Mouse (Mus musculus) heart, adult 11 months (tissue): Measurements from ENCODE around the gene Map3k1.

Experiments used
- DNase-seq: peaks from one replicate; pipeline ENCODE4 v3.0.0; 2022

Map3k1 gene

DNA sequence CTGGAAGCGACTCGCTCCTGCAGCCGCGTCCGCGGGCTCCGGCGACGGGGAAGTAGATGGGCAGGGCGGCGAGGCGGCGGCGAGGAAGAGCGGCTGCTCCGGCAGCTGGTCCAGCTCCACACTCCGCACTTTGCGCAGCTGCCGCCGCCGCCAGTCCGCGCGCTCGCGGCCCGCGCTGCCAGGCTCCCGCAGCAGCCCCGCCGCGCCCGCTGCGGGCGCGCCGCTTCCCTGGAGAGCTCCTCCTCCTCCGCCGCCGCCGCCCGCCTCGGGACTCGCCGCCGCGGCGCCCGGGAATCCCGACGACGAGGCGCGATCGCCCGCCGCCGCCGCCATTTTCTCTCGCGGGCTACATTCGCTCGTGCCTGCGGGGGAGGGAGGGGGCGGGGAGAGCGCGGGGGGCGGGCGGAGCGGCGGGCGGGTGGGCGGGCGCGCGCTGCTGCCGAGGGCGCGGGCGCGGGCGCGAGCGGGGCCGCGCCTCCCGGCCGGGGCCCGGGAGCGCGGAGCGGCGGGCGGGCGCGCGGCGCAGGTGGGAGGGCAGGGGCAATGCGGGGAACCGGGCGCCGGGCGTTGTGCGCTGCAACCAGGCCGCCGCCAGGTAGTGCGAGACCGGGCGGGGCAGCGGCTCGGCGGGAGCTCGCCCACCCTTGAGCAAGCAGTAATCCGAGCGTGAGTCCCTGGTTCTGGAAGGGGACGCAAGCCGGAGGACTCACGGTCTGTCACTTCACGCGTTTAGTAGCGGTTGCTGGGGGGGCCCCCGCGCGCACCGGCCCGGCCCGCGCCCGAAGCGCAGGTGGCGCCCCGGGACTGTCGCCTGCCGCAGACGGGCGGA, at the start of gene Map3k1:
TSS of gene Map3k1 (minus strand) at position 357 of the 829 bp plus-strand sequence.
- peak; percentile 98 for DNase-seq

DNA sequence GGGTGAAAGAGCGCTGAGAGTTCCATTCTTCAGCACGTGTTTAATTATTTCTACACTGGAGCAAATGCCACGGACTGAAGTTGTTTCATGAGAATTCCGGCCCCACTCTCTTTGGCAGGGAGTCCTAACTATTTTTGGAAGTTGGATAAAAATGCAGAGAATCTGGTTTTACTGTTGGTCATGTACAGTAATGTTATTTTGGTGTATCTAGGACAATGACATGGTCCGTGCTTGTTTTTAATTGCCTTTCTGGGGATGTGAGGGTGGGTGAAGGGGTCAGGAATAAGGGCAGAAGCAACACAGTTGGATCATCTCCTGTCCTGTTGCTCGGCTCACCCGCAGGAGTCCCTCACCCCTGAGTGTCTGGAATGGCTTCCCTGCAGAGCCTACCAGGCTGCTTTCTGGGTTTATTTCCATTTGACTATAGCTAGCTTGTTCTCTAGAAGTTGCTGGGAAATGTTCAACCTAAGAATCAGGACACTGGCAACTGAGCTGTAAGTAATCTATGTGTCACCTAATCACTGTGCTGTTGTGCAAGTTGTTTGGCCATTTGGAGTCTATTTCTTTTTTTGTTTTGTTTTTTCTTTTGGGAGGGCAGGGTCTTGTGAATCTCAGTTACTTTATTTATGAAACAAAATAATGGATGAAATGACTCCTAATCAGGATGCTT, 48.1 kb upstream of the Map3k1 start:
- DNase-seq, result peak; percentile 85

DNA sequence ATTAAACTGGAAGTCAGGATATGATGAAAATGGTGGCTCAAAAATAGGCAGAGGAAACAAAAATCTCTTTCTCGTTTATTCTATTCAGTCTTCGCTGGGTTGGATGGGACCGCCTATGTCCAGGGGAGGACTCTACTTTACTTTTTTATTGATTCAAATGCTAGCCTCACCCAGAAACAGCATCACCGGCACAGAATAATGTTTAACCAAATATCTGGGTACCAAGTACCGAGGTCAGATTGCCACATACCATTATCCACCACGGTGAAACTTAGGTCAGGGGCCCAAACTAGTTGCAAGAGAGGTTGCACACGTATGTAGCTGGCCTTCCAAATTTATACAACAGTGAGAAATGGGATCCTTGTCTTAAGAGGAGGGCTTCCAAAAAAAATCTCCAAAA, 47.4 kb upstream of the Map3k1 start:
- DNase-seq, result peak; percentile 61

DNA sequence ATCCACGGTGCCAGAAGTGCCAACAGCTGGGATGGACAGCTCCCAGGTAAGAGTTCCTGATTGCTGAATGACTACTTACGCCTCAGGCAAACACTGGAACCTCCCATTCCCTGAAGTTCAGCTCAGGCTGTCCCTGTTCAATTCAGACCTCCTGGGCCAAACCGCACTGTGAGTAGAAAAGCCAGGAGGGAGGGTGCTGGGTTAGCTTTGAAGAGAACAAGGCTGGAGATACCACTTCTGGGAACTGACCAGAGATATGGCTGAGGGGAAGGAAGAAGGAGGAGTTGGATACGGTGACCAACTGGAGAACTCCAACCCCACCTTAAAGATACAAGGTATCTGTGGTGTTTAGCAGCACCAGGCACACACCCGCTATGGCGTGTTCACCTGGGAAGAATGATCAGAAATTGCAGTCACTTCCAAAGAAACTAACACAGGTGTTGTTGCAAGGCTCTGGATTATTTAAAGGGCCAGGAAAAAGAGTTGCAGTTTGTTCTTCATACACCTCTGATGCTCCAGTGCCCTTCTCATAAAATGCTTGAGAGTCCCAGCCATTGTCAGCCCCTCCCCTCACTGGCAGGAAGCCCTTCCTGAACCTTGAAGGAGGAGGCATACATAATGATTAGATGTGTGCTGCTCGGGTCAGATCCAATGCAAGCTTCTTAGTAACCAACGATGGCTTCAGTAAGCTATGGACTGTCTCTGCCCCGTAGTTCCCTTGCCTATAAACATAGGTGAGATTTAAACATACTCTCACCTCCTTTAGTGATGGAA, 43.8 kb upstream of the Map3k1 start:
- DNase-seq, result peak; percentile 60

GRCm38 (mm10) chr13:111850046-111850837, 41.4 kb upstream of the Map3k1 start:
- peak; percentile 16 for DNase-seq

DNA sequence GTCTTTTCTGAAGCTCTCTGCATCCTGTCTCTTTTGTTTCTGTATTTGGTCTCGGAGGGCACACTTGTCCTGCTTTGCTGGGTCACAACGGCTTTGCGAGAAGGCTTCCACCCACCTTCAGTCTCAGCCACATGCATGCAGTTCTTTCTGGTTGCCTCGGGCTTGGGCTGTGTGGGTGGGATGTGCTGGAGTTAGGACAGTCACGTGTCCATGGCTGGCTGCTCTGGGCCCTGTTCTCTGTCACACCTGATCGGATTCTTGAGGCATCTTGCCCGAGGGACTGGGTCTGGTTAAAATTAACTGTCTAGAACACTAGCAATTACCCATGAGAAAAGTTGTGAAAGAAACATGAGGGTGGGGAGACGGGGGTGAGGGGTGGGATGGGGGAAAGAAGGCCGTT, 36.7 kb upstream of the Map3k1 start:
- DNase-seq, result peak; percentile 70

- peak; percentile 33 for DNase-seq
These were observed 35.5 kb upstream of the Map3k1 start for GRCm38 (mm10) chr13:111844313-111844712.

- DNase-seq, result peak; percentile 63
These were observed 27.0 kb upstream of the Map3k1 start for GRCm38 (mm10) chr13:111835787-111836186.

- DNase-seq, result no peak
These were observed 25.8 kb upstream of the Map3k1 start for GRCm38 (mm10) chr13:111834613-111835012.

GRCm38 (mm10) chr13:111829473-111829872, 20.7 kb upstream of the Map3k1 start:
- peak; percentile 61 for DNase-seq

GRCm38 (mm10) chr13:111827481-111827880, 18.7 kb upstream of the Map3k1 start:
- DNase-seq, result peak; percentile 58

- DNase-seq, result peak; percentile 85
These were observed 15.4 kb upstream of the Map3k1 start for GRCm38 (mm10) chr13:111824178-111824577.

DNA sequence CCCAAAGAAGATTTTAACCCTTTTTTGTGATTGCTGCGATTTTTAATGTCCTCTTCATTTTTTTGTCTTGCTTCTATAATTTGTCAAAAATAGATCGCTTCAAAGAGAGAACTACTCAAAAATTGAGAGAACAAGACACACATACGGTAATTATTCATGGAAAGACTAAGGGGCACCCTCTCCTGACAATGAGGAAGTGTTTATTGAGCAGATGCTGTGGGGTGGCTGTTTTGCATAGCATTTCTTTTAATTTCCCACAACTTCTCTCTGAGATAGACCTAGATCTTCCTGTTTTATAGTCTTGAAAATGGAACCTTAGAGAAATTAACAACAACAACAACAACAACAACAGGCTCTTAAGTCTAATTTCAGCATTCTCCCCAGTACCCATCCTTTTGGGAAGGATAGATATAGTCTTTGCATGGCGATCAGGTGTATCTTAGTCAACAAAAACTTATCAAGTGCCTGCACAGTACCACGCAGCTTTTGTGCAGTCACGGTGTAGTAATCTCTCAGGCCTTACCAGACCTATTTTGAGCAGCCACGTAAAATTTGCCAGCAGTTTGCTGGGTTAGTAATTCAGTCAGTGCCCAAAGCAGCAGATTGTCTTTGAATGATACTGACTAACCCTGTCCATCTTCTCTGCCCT, 13.1 kb upstream of the Map3k1 start:
- DNase-seq, result peak; percentile 44

- DNase-seq, result peak; percentile 83
These were observed 11.0 kb upstream of the Map3k1 start for GRCm38 (mm10) chr13:111819618-111820385.

DNA sequence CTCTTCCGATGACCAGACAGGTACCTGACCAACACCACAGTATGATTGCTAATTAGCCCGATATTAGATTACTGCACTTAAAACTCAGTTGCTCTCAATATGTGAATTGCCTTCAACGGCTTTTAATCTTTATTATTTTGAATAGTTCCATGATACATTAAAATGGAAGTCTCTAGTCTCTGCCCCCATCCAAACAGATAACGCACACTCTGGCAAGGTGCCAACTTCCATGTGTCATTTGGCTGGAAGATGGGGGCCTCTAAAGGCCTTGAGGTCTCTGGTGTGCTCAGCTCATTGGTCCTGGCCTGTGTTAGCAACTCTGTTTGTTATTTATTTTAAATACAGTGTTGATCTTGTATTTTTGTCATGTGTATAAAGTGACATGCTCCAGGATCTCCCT, 10.3 kb upstream of the Map3k1 start:
- peak; percentile 30 for DNase-seq

DNA sequence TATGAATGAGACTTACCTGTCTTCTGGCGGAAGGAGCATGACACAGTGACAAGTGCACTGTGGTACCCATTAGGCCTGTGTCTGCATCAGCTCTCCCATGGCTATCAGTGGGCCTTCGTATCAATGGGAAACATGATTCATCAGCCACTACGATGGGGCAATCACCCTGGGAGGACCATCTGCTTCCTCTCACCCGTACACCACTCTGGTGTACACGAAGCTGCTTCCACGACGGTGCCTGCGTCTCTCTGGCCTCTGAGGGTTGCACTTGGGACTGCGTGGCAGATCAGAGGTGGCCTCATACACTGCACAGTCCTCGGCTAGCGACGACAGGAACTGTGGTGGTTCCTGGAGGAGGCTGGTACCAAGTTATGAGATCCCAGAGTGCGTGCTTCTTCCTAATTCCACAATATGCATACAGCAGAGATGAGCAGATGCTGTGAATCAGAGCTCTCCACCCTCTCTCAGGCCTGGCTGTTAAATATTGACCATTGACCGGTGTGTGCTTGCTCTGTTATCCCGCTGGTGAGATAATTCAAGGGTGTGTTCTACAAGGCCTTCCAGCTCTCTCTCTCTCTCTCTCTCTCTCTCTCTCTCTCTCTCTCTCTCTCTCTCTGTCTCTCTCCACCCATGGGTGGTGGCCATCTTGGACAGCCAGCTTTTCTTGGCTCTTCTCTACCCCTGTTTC, 9.6 kb upstream of the Map3k1 start:
- DNase-seq, result peak; percentile 70

GRCm38 (mm10) chr13:111817773-111818172, 9.0 kb upstream of the Map3k1 start:
- DNase-seq, result no peak

GRCm38 (mm10) chr13:111816431-111816830, 7.6 kb upstream of the Map3k1 start:
- peak; percentile 60 for DNase-seq

DNA sequence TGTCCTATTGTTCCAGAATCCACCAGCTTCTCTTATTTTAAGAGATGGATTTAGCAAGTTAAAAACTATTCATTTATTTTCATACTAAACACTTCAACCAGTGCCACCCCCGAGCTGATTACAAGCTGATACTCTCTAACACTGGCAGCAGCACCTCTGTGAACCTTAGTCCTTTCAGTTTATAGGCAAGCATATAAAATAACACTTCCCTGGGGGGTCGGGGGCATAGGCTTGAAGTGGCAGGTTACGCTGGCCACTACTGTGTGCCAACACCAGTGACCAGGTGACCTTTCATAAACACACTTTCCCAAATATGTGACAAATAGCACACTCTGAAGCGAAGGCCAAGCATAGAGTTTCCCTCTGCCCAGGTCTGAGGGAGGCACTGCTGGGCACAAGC, 6.7 kb upstream of the Map3k1 start:
- peak; percentile 79 for DNase-seq

DNA sequence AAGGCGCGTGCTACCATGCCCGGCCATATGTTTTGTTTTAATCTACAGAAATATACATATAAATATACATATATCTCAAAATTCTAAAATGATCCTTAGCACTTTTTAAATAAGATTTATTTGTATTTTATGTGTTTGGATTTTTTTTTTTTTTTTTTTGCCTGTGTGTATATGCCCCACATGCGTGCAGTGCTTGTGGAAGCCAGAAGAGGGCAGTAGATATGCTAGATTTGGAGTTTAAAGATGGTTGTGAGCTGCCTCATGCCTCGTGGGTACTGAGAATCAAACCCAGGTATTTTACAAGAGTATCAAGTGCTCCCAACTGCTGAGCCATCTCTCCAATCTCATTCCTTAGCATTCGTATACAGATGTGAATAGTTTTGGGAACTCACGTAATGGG, 6.2 kb upstream of the Map3k1 start:
- peak; percentile 37 for DNase-seq

DNA sequence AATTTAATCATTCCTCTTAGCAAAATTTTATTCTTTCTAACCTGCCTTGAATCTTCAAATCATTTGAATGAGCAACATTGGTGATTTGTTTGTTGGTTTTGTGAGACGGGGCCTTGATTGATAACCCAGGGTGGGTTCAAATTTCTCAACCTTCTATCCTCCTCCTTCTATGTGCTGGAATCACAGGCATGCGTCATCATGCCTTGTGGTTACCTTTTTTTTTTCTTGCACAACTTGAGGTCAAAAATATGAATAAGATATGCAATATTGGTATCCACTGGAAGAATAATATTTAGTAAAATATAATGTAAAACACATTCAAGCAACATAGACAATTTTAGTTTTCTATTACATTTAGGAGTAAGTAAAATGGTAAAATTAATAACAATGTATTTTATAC, 3.9 kb upstream of the Map3k1 start:
- DNase-seq, result peak; percentile 33
